Mouse (Mus musculus) c-Kit-negative CD71-positive TER-119-positive erythroid progenitor cells, embryonic 14.5 days (primary cell): ENCODE results near the gene Fam13a.

Source experiments
- DNase-seq: peaks from one replicate; pipeline ENCODE4 v3.0.0-alpha.2; 2013; ENCODE audit warnings: low read depth, low spot score

Gene Fam13a

GRCm38 (mm10) chr6:58999044-58999453 is 25.3 kb downstream of the Fam13a start:
- DNase-seq: no peak

GRCm38 (mm10) chr6:58998528-58998927 is 25.8 kb downstream of the Fam13a start:
- DNase-seq: no peak

GRCm38 (mm10) chr6:58989149-58989548 is 35.2 kb downstream of the Fam13a start:
- no peak for DNase-seq

GRCm38 (mm10) chr6:58988706-58989105 is 35.6 kb downstream of the Fam13a start:
- no peak for DNase-seq

- DNase-seq: no peak
Measured at GRCm38 (mm10) chr6:58987166-58987565, 37.2 kb downstream of the Fam13a start.

GRCm38 (mm10) chr6:58985186-58985585 is 39.2 kb downstream of the Fam13a start:
- DNase-seq: no peak

- DNase-seq: no peak
Measured at GRCm38 (mm10) chr6:58975249-58975648, 49.1 kb downstream of the Fam13a start.

- no peak for DNase-seq
Measured at GRCm38 (mm10) chr6:58974428-58974827, 49.9 kb downstream of the Fam13a start.

GRCm38 (mm10) chr6:58972873-58973272 is 51.5 kb downstream of the Fam13a start:
- no peak for DNase-seq

GRCm38 (mm10) chr6:58968272-58968671 is 56.1 kb downstream of the Fam13a start:
- no peak for DNase-seq

- no peak for DNase-seq
Measured at GRCm38 (mm10) chr6:58965071-58965831, 59.1 kb downstream of the Fam13a start.

GRCm38 (mm10) chr6:58964565-58964964 is 59.8 kb downstream of the Fam13a start:
- no peak for DNase-seq

- DNase-seq: no peak
Measured at GRCm38 (mm10) chr6:58964091-58964490, 60.3 kb downstream of the Fam13a start.

GRCm38 (mm10) chr6:58962691-58963090 is 61.7 kb downstream of the Fam13a start:
- DNase-seq: no peak

GRCm38 (mm10) chr6:58960523-58960922 is 63.8 kb downstream of the Fam13a start:
- no peak for DNase-seq

- DNase-seq: no peak
Measured at GRCm38 (mm10) chr6:58951128-58951992, 73.0 kb downstream of the Fam13a start.

GRCm38 (mm10) chr6:58950410-58950809 is 73.9 kb downstream of the Fam13a start:
- DNase-seq: no peak

- no peak for DNase-seq
Measured at GRCm38 (mm10) chr6:58946840-58947239, 77.5 kb downstream of the Fam13a start.

- DNase-seq: no peak
Measured at GRCm38 (mm10) chr6:58946246-58946645, 78.1 kb downstream of the Fam13a start.

GRCm38 (mm10) chr6:58943958-58944357 is 80.4 kb downstream of the Fam13a start:
- DNase-seq: no peak

GRCm38 (mm10) chr6:58942276-58942675 is 82.1 kb downstream of the Fam13a start:
- DNase-seq: no peak

- DNase-seq: no peak
Measured at GRCm38 (mm10) chr6:58937726-58938125, 86.6 kb downstream of the Fam13a start.

GRCm38 (mm10) chr6:58934144-58934543 is 90.2 kb downstream of the Fam13a start:
- DNase-seq: no peak
